Mouse (Mus musculus) CH12.LX (cell line): ENCODE data around the gene Gm20388. TPM values are rescaled to one million over a fixed set of nuclear protein-coding genes. Genes with fewer than 3 reads are reported as not detected.

Experiments
- DNase-seq: peaks from one replicate; pipeline ENCODE4 v3.0.0-alpha.2; 2013; ENCODE audit errors: extremely low read depth
- H3K27ac ChIP-seq: 2 replicates; pipeline ENCODE4 v1.5.1; 2012; ENCODE audit warnings: low read depth, mild to moderate bottlenecking, control low read depth, moderate library complexity; ENCODE audit not compliant: insufficient read depth
- H3K27me3 ChIP-seq: replicated peaks from 2 replicates; pipeline ENCODE3; 2012; ENCODE audit warnings: inconsistent platforms
- H3K36me3 ChIP-seq, 2 experiments: replicated peaks in 1 of 2; 2 replicates each; pipeline versions ENCODE3 to v1.6.1; 2012; ENCODE audit warnings: inconsistent platforms in 1 of 2, low read length in 1 of 2, mild to moderate bottlenecking in 1 of 2, mixed read lengths in 1 of 2, moderate library complexity in 1 of 2; ENCODE audit not compliant: control insufficient read depth in 1 of 2, insufficient read depth in 1 of 2
- H3K4me1 ChIP-seq, 2 experiments: 2 replicates each; pipeline ENCODE4 v1.6.1; 2012; ENCODE audit warnings: inconsistent platforms in 1 of 2, moderate library complexity in 1 of 2; ENCODE audit not compliant: insufficient read depth in 2 of 2, control insufficient read depth in 1 of 2
- H3K4me2 ChIP-seq: 2 replicates; pipeline ENCODE4 v1.6.1; 2012; ENCODE audit warnings: low read depth, mild to moderate bottlenecking, control low read depth; ENCODE audit not compliant: poor library complexity, insufficient read depth, severe bottlenecking
- H3K4me3 ChIP-seq, 3 experiments: fragments of 150-350 bp in 1 of 3; sonication (generic) in 1 of 3; replicated peaks in 1 of 3; 2 replicates each; pipeline versions ENCODE3 to v1.5.1; 2011 to 2012; ENCODE audit warnings: low read depth in 2 of 3, low read length in 2 of 3, mild to moderate bottlenecking in 2 of 3, moderate library complexity in 2 of 3, control low read depth in 1 of 3, improper control_type of control experiment in 1 of 3, inconsistent platforms in 1 of 3, mixed read lengths in 1 of 3; ENCODE audit not compliant: poor library complexity in 1 of 3
- H3K79me2 ChIP-seq: replicated peaks from 2 replicates; pipeline ENCODE4 v1.6.1; 2012; ENCODE audit warnings: mild to moderate bottlenecking, moderate library complexity; ENCODE audit not compliant: control insufficient read depth, poor library complexity, insufficient read depth, severe bottlenecking; ENCODE audit errors: extremely low read depth
- H3K9ac ChIP-seq: 2 replicates; pipeline ENCODE4 v1.6.1; 2012; ENCODE audit warnings: low read depth, mild to moderate bottlenecking, control low read depth, moderate library complexity; ENCODE audit not compliant: insufficient read depth
- H3K9me3 ChIP-seq: replicated peaks from 2 replicates; pipeline ENCODE3; 2012; ENCODE audit warnings: low read length, inconsistent platforms, mixed read lengths
- CHD1 ChIP-seq: IDR thresholded peaks from 2 replicates; pipeline ENCODE4 v1.6.1; 2012; ENCODE audit warnings: low read depth, low read length, improper control_type of control experiment, inconsistent platforms
- CTCF ChIP-seq, 2 experiments: IDR thresholded peaks in 1 of 2; conservative IDR thresholded peaks in 1 of 2; 2 replicates each; pipeline ENCODE4 v1.5.1; 2011 to 2012; ENCODE audit warnings: low read depth in 2 of 2, low read length in 2 of 2, improper control_type of control experiment in 1 of 2, inconsistent platforms in 1 of 2, mild to moderate bottlenecking in 1 of 2, moderate library complexity in 1 of 2
- E2F4 ChIP-seq: IDR thresholded peaks from 2 replicates; pipeline ENCODE4 v1.6.1; 2011; ENCODE audit warnings: low read depth, low read length, improper control_type of control experiment; ENCODE audit not compliant: insufficient replicate concordance
- ELF1 ChIP-seq: IDR thresholded peaks from 2 replicates; pipeline ENCODE4 v1.6.1; 2014; ENCODE audit warnings: low read depth, mild to moderate bottlenecking, inconsistent platforms, low read length, improper control_type of control experiment
- EP300 ChIP-seq: IDR thresholded peaks from 2 replicates; pipeline ENCODE4 v1.6.1; 2011; ENCODE audit warnings: low read length, improper control_type of control experiment
- ETS1 ChIP-seq: conservative IDR thresholded peaks from 2 replicates; pipeline ENCODE4 v1.6.1; 2012; ENCODE audit warnings: low read depth, mild to moderate bottlenecking, inconsistent platforms, low read length, improper control_type of control experiment, moderate library complexity
- GABPA ChIP-seq: IDR thresholded peaks from 2 replicates; pipeline ENCODE4 v1.6.1; 2012; ENCODE audit warnings: low read depth, low read length, improper control_type of control experiment, inconsistent platforms; ENCODE audit not compliant: insufficient replicate concordance
- HCFC1 ChIP-seq: IDR thresholded peaks from 2 replicates; pipeline ENCODE4 v1.6.1; 2012; ENCODE audit warnings: low read depth, mild to moderate bottlenecking, inconsistent platforms, low read length, improper control_type of control experiment
- JUND ChIP-seq: conservative IDR thresholded peaks from 2 replicates; pipeline ENCODE4 v1.6.1; 2011; ENCODE audit warnings: low read depth, low read length, improper control_type of control experiment
- MXI1 ChIP-seq: IDR thresholded peaks from 2 replicates; pipeline ENCODE4 v1.6.1; 2011; ENCODE audit warnings: mild to moderate bottlenecking, low read depth, low read length, improper control_type of control experiment
- NRF1 ChIP-seq: IDR thresholded peaks from 2 replicates; pipeline ENCODE4 v1.6.1; 2014; ENCODE audit warnings: low read depth, mild to moderate bottlenecking, inconsistent platforms, low read length, improper control_type of control experiment, moderate library complexity
- POLR2A ChIP-seq: IDR thresholded peaks from 2 replicates; pipeline ENCODE4 v1.6.1; 2011; ENCODE audit warnings: low read depth, mild to moderate bottlenecking, improper control_type of control experiment, low read length
- RCOR1 ChIP-seq: conservative IDR thresholded peaks from 2 replicates; pipeline ENCODE4 v1.6.1; 2012; ENCODE audit warnings: low read depth, mild to moderate bottlenecking, inconsistent platforms, low read length, improper control_type of control experiment
- TBP ChIP-seq: conservative IDR thresholded peaks from 2 replicates; pipeline ENCODE4 v1.6.1; 2011; ENCODE audit warnings: low read depth, low read length, improper control_type of control experiment
- USF1 ChIP-seq: IDR thresholded peaks from 2 replicates; pipeline ENCODE4 v1.6.1; 2014; ENCODE audit warnings: low read depth, mild to moderate bottlenecking, inconsistent platforms, low read length, improper control_type of control experiment
- USF2 ChIP-seq: conservative IDR thresholded peaks from 2 replicates; pipeline ENCODE4 v1.6.1; 2011; ENCODE audit warnings: low read depth, low read length, improper control_type of control experiment
- ZC3H11A ChIP-seq: IDR thresholded peaks from 2 replicates; pipeline ENCODE4 v1.6.1; 2012; ENCODE audit warnings: low read depth, mild to moderate bottlenecking, inconsistent platforms, low read length, improper control_type of control experiment
- ZKSCAN1 ChIP-seq: IDR thresholded peaks from 2 replicates; pipeline ENCODE4 v1.6.1; 2012; ENCODE audit warnings: low read depth, inconsistent platforms, low read length, improper control_type of control experiment, borderline replicate concordance
- dilution Hi-C: fragments of 300-500 bp; cut with MboI; formaldehyde crosslinking; loops from 2 replicates; pipeline ENCODE4 v1.14.3; 2020; ENCODE audit warnings: low sequenced_read_pairs; ENCODE audit not compliant: extremely low pct_unique_long_range_greater_than_20kb, extremely low pct_ligation_motif_present
- in situ Hi-C: fragments of 300-500 bp; cut with MboI; formaldehyde crosslinking; loops from 3 replicates; pipeline ENCODE4 v1.14.3; 2019; ENCODE audit warnings: low sequenced_read_pairs, low pct_ligation_motif_present, low pct_unique_long_range_greater_than_20kb, mixed read lengths
- polyA plus RNA-seq: library from polyadenylated mRNA; unstranded; fragments of >175 nt; gene quantifications from 2 replicates; pipeline ENCODE4 v1.2.1, GENCODE M21; 2012; ENCODE audit warnings: low read depth; ENCODE audit not compliant: insufficient read length
- total RNA-seq, 2 experiments: library from RNA; depleted of rRNA; stranded (reverse); fragments of 300-350 nt in 1 of 2; fragments of >200 nt in 1 of 2; gene quantifications; 2 replicates each; pipeline ENCODE4 v1.2.3; 2012 to 2014

Gene Gm20388
- total and polyA plus RNA-seq, 3 experiments = 14.8 to 26.3 (median 22.2) TPM

- H3K4me1 ChIP-seq = peaks cover 9 to 54% of the 10 kb centered on the region in 2 experiments
- no peak overlapping the region for H3K27ac ChIP-seq
- no peak overlapping the region for H3K4me3 ChIP-seq
- H3K36me3 ChIP-seq = peaks cover 0 to 53% of the 10 kb centered on the region in 2 experiments
- TF ChIP-seq POLR2A (no peak), ELF1 (no peak), E2F4 (no peak), ETS1 (no peak), CTCF (conservative IDR thresholded peaks at IDR 0.05 in 1 of 2, IDR thresholded peaks at IDR 0.05 in 1 of 2; ENCODE audit: low read depth in 2 of 2, low read length in 2 of 2) (no peak), GABPA (no peak), ZKSCAN1 (no peak), MXI1 (no peak), JUND (no peak), USF1 (no peak), EP300 (no peak), RCOR1 (no peak), CHD1 (no peak), TBP (no peak), ZC3H11A (no peak), USF2 (no peak), HCFC1 (no peak), NRF1 (no peak)
- H3K79me2 ChIP-seq = peaks cover 18% of the 10 kb centered on the region
- H3K4me2 ChIP-seq = no peak overlapping the region
- in situ Hi-C loops (no loop called here), dilution Hi-C loops (no loop called here)
- H3K9ac ChIP-seq = no peak overlapping the region
- H3K9me3 ChIP-seq = no peaks in the 10 kb centered on the region
- DNase-seq = no peak
- no peaks in the 10 kb centered on the region for H3K27me3 ChIP-seq
Measured at GRCm38 (mm10) chr8:121962892-121963291, 2052.3 kb downstream of the Gm20388 start.

- peaks cover 9 to 59% of the 10 kb centered on the region in 2 experiments for H3K4me1 ChIP-seq
- H3K79me2 ChIP-seq = peaks cover 11% of the 10 kb centered on the region
- H3K27ac ChIP-seq = no peak overlapping the region; the same call in 1 of the 2 replicates
- DNase-seq = no peak
- dilution Hi-C loops = no loop called here
- in situ Hi-C loops = no loop called here
- no peak overlapping the region for H3K9ac ChIP-seq
- H3K27me3 ChIP-seq = no peaks in the 10 kb centered on the region
- H3K9me3 ChIP-seq = no peaks in the 10 kb centered on the region
- H3K4me2 ChIP-seq = 0 out of 2 replicates have a peak overlapping the region, but pooled peaks have one; percentile 34
- TF ChIP-seq USF2 = no peak
- TF ChIP-seq CTCF (conservative IDR thresholded peaks at IDR 0.05 in 1 of 2, IDR thresholded peaks at IDR 0.05 in 1 of 2; ENCODE audit: low read depth in 2 of 2, low read length in 2 of 2) = peak in 1 of 2 experiments; percentile 30; a peak in 1 of 4 replicates
- H3K4me3 ChIP-seq = no peak overlapping the region
- peaks cover 0 to 44% of the 10 kb centered on the region in 2 experiments for H3K36me3 ChIP-seq
Measured at GRCm38 (mm10) chr8:121964716-121965512, 2054.3 kb downstream of the Gm20388 start.
